Mouse (Mus musculus): ENCODE measurements at regions not wholly inside any gene's neighbourhood (a gene's known extent, or its start where the extent isn't known, plus 50 kb on each side); places are given as distances from the start of the nearest gene placed in this dataset.

DNA sequence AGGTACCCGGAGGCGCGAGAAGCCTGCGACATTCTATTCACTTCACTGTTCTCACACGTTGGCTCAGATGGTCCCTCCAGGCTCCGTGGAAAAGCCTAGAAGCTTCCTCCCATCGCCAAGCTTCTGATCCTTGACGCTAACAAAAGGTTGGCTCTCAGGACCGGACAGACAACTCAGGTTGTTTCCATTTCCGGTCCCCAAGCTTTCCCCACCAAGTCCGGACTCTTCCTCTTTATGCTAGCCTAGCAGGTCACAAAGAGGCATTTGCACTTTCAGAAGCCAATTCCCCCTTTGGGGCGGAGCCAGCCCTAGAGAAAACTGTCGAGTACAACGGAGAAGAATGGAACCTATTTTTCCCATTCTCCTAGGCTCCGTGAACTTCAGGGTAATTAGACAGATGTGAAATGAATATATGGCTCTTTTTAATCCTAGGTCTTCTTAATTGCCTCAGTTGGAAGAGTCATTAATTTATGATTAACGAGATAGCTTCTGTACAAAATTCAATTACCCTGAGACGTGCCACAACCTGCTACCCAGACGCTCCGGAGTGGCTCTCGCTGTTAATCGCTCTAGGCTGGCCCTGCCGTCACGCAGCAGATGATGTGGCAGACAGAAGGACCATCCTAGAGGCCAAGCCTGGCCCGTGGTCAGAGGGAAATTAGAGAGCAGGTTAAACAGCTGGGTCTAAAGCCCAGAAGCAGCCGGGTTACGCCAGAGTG lies 207.6 kb downstream of the Xxylt1 start:
- no peak for DNase-seq (ENCODE audit: low spot score)

DNA sequence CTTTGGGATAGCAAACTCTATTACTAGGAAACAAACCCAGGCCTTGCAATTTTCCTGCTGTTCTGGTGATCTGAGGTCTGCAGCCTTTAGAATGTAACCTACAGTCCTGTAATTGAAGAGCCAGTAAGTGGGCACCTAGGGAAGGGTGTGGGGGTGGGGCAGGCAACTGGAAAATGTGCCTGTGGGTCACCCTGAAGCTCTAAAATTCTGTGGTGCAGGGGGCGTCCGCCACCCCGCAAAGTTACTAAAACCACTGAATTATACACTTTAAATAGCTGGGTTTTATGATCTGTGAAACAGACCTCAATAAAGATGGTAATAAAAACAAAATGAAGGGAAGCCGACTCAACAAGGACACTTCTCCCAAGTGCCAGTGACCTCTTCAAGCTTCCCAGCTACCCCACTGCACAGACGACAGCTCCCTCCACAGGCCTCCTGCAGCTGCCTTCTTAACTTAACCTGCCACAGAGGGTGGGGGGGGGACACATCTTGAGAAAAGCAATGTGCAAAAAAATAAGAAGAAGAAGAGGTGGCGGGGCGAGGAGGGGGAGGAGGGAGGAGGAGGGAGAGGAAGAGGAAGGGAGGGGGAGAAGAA lies 205.9 kb downstream of the Xxylt1 start:
- DNase-seq (ENCODE audit: low spot score) = no peak

DNA sequence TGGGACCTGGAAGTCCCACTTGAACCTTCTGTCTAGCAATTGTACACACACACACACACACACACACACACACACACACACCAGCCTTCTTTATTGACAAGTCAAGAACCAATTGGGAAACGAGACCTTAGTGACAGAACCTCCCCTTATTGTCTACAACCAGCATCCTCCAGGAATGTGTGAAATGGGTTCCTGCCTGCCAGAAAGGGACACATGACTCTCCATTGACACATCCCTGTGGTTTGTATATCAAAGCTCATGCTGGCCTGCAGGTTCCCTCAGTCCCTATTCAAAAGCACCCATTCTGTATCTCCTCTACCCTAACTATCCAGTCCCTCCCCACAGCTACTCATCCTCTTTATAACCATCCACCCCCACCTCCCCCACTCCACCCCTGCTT lies 202.4 kb downstream of the Xxylt1 start:
- no peak for DNase-seq (ENCODE audit: low spot score)

DNA sequence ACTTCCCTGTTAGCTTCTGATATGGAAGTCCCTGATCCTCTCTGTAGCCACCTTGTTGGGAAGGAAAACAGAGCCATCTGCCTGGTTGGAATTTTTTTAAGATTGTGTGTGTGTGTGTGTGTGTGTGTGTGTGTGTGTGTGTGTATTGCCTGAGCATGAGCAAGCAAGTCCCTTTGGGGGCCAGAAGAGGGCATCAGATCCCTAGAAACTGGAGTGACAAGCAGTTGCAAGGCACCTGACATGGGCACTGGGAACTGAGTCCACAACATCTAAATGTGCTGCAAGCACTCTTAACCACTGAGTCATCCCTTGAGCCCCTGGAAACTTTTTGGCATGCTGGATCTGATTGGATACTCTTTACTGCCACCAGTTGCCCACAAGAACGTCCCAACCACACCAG lies 201.4 kb downstream of the Xxylt1 start:
- no peak for DNase-seq (ENCODE audit: low spot score)

DNA sequence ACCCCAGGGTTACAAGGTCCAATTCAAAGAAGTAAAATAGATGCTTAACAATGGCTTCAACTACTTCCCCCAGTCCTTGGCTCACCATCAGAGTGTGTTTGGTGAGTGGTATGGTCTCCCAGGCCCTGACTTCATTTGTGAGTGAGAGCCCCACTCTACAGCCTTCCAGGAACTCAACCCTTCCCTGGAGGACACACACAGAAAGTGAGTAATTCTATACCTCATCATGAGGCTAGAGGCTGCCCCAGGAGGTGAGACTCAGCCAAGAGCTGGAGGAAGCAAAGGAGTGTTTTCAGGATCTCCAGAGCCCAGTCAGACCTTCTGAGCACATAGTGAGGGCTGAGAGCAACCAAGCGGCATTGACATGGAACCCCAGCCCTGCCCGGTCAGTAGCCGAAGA lies 200.6 kb downstream of the Xxylt1 start:
- no peak for DNase-seq (ENCODE audit: low spot score)

DNA sequence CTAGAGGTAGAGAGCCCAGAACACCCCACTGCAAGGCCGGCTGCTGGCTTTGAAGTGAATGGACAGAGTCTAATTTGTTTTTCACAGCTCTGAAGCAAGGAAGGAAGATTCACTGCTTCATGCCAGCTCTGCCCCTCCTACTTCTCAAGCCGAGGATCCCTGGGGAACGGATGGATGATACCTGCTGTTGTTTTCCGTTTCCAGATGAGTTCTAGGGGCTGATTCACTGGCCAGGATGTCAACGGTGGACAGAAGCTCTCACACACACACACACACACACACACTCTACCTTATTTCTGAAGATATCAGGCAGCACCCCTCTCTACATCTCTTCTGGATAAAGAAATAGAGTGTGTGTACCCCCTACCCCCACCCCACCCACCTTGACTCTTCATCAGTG lies 200.0 kb downstream of the Xxylt1 start:
- DNase-seq (ENCODE audit: low spot score) = no peak

DNA sequence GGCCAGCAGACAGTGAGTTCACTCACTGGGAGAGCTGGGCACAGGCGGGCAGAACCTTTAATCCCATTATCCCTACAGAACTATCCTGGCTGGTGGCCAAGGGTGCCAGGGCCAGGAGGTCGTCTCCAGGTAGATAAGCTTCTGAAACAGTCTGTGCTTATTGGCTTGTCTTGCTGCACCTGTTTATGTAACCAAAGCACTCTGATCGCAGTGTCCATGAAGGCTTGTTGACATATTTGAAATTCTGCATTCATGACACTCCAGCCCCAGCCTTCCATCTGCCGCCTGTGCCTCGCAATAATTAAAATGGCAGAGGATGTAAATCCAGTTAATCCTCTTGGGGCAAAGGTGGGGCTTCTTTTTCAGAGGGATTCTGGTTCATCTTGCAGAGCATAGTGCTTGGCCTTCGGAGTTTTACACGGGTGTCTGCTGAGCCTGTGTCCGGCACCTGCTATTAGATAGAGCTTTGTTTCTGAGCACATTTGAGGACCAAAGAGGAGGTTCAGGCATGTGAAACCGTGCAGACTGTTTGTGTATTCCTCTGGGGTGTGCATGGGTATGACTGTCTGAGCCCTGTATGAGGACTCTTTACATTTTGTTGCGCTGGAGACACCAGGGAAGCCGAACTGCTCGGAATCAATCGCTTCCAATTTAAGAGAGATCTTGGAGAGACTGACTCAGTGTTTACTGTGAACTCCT lies 197.6 kb downstream of the Xxylt1 start:
- no peak for DNase-seq (ENCODE audit: low spot score)

DNA sequence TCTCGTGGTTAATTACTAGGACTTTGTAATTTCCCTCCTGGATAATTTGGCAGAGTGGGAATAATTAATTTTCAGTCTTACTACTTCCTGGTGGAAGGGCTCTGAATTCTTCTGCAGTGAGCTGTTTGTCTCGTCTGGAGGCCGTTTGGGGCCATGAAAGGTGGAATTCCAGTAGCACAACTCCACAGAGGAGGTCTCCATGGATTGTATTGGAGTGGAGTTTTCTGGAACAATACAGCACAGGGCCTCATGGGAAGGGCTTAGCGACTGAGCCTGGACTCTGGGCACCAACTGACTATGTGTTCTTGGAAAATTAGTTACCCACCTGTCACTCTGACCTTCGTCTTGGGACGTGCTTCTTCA lies 197.1 kb downstream of the Xxylt1 start:
- no peak for DNase-seq (ENCODE audit: low spot score)

DNA sequence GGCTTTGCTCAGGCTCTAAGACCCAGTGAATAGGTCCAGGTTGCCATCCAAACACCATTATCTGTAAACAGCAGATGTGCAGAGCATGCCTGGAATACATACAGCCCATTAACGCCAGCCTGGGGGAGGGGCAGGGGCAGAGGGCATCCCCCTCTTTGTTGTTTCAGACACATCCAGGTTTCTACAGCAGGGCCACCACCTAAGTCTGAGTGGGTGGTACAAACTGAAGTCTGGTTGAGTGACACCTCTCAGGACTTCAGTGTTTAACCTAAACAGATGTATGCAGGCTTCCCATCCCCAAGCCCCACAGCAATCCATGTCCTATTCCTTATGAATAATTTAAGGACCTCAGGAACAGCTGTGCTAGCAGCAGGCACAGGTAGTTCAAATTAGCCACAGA lies 194.2 kb downstream of the Xxylt1 start:
- no peak for DNase-seq (ENCODE audit: low spot score)

DNA sequence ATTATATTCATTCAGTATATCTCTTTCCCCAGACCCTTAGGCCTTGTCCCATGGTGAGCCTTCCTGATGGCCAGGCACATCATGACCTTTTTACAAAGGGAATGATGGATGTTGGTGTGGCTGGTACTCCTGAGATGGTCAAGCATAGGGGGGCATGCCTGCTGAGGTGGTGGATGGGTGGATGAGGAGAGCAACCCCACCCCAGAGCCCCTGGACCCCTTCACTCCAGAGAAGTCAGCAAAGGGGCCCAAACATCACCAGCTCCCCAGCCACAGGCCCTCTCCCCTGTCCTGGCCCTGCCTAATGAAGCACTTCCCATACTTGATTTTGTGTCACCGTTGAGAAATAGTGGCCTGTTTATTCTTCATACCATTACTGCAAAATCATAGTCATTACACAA lies 193.7 kb downstream of the Xxylt1 start:
- no peak for DNase-seq (ENCODE audit: low spot score)

DNA sequence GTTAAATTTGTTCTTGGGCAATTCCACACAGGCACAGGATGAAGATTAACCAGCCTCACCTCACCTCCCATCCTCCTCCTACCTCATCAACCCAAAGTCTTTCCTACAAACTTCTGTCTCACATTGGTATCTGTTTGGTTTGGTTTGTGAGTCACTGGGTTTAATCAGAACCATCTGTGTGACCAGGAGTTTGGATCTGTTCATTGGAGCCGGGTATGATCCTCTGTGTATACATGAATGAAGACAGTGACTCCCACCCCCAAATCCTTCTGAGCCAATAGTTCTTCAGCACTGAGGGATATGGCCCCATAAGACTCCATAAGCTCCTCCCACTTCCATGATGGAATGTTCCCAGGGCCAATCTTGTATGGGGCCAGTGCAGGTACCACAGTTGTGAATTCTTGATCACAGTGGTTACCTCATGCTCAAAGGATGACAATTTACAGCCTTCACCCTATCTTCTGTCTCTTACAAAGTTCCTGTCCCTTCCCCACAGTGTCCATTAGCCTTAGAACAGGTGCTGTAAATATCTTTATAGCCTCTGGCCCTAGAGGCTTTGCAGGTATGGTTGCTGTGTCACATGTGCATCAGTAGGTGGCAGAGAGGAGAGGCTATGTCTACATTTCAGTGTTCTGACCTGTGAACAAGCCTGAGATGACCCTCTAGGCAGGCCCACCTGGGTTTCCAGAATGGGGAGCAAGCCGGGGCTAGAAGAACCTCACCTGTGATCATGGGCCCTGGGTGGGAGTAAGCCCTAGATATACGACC lies 192.5 kb downstream of the Xxylt1 start:
- DNase-seq (ENCODE audit: low spot score) = no peak

DNA sequence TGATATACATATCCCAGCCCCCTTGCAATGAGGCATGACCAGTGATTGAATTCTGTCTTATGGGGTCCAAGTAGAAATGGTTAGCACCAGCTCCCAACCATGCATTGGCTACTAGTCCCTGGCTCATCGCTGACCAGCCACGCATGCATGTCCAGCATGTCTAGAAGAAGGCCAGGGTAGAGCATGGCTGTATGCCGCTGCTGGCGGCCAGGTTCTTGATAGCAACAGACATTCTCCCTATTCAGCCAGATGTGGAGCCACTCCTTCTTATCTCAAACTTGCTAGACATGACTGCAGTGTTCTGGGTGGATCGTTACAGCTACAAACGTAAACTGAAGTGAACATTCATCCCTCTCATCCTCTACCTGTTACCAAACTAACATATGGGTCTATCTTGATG lies 188.6 kb downstream of the Xxylt1 start:
- no peak for DNase-seq (ENCODE audit: low spot score)

DNA sequence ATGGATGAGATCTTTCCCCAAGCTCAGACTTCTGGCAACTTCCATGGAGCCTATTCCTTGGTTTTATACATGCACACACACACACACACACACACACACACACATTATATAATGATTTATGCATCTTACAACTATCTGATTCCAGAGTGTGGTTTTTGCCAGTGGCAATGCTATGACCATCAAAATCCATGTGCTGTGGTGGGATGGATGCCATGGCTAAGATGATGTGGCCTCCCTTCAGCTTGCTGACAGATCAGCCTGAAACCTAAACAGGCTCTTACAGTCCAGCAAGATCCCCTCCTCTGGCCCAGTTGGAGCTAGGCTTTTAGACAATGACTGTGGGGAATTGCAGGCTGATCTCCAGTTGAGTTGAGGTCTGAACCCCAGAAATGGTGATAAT lies 187.1 kb downstream of the Xxylt1 start:
- no peak for DNase-seq (ENCODE audit: low spot score)

DNA sequence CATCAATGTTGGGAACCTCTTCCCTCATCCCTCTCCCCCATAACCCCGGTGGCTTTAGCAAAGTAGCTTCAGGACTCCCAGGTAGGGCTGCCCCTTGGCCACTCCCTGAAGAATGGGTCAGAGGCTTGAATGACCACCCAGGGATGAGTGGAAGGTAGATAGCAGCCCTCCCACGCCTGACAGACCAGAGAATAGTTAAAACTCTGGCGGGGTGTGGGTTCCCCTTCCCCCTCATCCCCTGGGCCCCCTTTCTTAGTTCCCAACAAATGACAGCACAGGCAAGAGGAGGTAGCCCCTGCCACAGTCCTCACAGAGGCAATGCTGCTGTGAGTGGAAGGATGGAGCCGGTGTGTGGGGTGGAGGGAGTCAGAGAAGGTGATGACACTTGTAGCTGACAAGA lies 186.2 kb downstream of the Xxylt1 start:
- no peak for DNase-seq (ENCODE audit: low spot score)

DNA sequence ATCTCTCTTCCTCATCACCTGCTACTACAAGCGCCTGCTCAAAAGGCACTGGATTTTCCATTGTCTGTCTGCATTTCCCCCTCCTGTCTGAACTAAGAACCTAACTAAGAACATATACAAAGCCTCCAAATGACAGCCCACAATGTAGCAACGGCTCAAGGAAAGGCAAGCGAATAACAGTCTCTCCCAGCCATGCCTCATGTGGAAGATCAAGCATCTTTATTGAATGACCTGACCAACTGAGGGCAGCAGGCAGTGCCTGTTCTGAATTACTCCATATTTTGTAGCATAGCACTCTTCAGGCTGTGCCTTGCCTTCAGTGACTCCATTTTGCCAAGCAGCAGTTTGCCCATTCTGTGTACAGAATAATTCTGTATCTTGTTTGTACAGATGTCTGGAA lies 183.9 kb downstream of the Xxylt1 start:
- no peak for DNase-seq (ENCODE audit: low spot score)

DNA sequence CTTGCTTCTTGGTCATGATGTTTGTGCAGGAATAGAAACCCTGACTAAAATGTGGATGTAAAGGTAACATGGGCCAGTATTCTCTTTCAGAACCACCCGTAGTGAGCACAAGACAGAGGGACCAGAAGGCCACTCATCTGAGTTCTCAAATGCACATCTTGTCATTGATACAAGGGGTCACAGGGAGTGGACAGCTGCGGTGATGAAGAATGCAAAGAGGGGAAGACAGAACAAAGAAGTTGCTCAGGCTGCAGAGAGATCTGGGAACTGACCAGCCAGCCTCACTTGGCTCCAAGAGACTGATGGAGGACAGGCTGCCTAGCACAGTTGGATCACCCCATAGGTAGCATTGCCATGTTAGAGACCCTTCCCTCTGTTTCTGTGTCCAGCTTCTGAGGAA lies 181.1 kb downstream of the Xxylt1 start:
- DNase-seq (ENCODE audit: low spot score) = no peak

DNA sequence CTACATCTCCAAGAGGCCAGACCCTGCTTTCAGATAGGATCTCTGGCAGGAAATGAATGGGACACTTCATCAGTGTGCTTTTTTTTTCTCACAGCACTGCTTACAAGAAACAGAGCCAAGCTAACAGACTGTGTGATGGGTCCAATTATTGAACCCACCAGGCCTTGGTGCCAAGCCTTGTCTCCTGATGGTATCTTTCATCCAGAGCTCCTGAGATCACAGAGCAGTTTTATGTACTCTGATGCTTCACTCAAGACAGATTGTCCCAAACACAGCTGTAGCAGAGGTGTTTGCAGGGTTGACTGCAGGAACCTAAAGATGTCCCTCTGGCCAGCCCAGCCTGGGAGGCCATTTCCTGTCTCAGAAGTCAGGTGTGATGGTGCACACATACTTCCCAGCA lies 179.9 kb downstream of the Xxylt1 start:
- DNase-seq (ENCODE audit: low spot score) = no peak
